Mouse (Mus musculus) spleen, adult 2 months (tissue): ENCODE data around the gene Cacng7.

ENCODE experiments used
- CTCF ChIP-seq: fragments of 200-500 bp; IDR thresholded peaks from 2 replicates; pipeline ENCODE4 v1.5.1; 2011; ENCODE audit warnings: mild to moderate bottlenecking, inconsistent platforms; ENCODE audit not compliant: insufficient read depth, insufficient read length, insufficient replicate concordance; ENCODE audit errors: extremely low read depth
- POLR2A ChIP-seq: fragments of 200-500 bp; IDR thresholded peaks from 2 replicates; pipeline ENCODE4 v1.6.1; 2011; ENCODE audit warnings: low read depth, low read length, inconsistent platforms

DNA sequence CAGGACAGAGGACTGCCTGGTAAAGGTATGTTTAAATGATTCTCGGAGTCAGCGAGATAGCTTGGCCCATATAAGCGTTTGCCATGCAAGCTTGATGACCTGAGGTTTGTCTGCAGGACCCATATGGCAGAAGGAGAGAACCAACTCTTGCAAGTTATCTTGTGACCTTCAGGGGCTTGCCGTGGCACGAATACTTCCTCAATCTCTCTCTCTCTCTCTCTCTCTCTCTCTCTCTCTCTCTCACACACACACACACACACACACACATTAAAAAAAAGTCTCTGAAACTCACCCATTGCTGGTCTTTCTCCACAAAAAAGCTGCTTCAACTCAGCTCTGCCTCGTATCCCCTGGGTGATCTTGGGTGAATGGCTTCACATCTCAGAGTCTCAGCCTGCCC, 56.1 kb downstream of the Cacng7 start:
- no peak for TF ChIP-seq POLR2A
- no peak for TF ChIP-seq CTCF
